Mouse (Mus musculus): ENCODE data around the gene Baz1b. TPM values are rescaled to one million over a fixed set of nuclear protein-coding genes. Genes with fewer than 3 reads are reported as not detected.

The Baz1b gene
- polyA plus RNA-seq, 1 experiment, result 2.5 TPM

DNA sequence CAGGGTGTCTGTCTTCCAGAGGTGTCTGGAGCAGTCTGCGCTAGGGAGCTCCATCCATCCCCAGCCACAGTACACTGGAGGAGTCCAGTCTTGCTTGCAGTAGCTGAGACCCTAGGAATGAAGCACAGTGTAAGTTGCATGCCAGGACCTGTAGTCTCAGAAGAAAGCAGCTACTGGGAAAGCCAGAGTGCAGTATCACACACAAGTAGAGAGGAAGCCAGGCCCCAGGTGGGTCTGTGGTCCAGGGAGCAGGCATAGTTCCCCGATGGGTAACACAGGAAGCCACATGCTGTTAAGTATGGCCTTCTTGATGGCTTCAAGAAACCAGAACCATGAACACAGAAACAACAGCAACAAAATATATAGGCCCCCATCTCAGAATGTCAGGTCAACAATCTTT is 104.9 kb downstream of the Baz1b start:
- Histone ChIP-seq H3K36me3 (ENCODE audit: control insufficient read depth) (no peaks in the 10 kb centered on the region), H3K4me3 (replicated peaks) (no peak overlapping the region), H3K9me3 (ENCODE audit: control insufficient read depth, low read length) (no peaks in the 10 kb centered on the region), H3K27me3 (ENCODE audit: control insufficient read depth) (no peaks in the 10 kb centered on the region), H3K4me1 (ENCODE audit: control insufficient read depth) (no peaks in the 10 kb centered on the region)
- TF ChIP-seq GATA1 (IDR thresholded peaks at IDR 0.05; ENCODE audit: low read length) (no peak), TAL1 (IDR thresholded peaks at IDR 0.05; ENCODE audit: low read length) (no peak)

Other genes starting within 250 kb of the Baz1b start
- not detected in 2 replicates for gene Cldn4, start 240.3 kb upstream of the Baz1b start, polyA plus RNA-seq (2012)
- gene Cldn3, start 201.1 kb upstream of the Baz1b start, polyA plus RNA-seq (2012), result 0.04 TPM in 1 of 2 replicates, not detected in the other
- 1.8 and 2.2 TPM in 2 replicates for gene Abhd11, start 178.1 kb upstream of the Baz1b start, polyA plus RNA-seq (2012)
- gene Stx1a, start 163.8 kb upstream of the Baz1b start, polyA plus RNA-seq (2012), result 0.05 and 0.07 TPM in 2 replicates
- 5.0 and 5.9 TPM in 2 replicates for gene Dnajc30, start 123.1 kb upstream of the Baz1b start, polyA plus RNA-seq (2012)
- gene Bud23, start 122.3 kb upstream of the Baz1b start, polyA plus RNA-seq (2012), result 12.3 TPM in 2 replicates
- not detected in 2 replicates for gene Vps37d, start 109.0 kb upstream of the Baz1b start, polyA plus RNA-seq (2012)
- 0.03 and 0.06 TPM in 2 replicates for gene Mlxipl, start 97.4 kb upstream of the Baz1b start, polyA plus RNA-seq (2012)
- gene Tbl2, start 37.6 kb upstream of the Baz1b start, polyA plus RNA-seq (2012), result 0.58 and 0.84 TPM in 2 replicates
- gene Bcl7b, start 19.0 kb upstream of the Baz1b start, polyA plus RNA-seq (2012), result 9.0 and 9.3 TPM in 2 replicates
- 0.01 TPM in 1 of 2 replicates, not detected in the other for gene Fzd9, start 64.0 kb downstream of the Baz1b start, polyA plus RNA-seq (2012)
- not detected in 2 replicates for gene Fkbp6, start 162.8 kb downstream of the Baz1b start, polyA plus RNA-seq (2012)
- gene Trim50, start 166.0 kb downstream of the Baz1b start, polyA plus RNA-seq (2012), result not detected in 2 replicates
- gene Nsun5, start 182.7 kb downstream of the Baz1b start, polyA plus RNA-seq (2012), result 0.55 and 1.3 TPM in 2 replicates
- 6.3 and 6.6 TPM in 2 replicates for gene Pom121, start 207.3 kb downstream of the Baz1b start, polyA plus RNA-seq (2012)

Measured in erythroblast, embryonic 14.5 days (primary cell).